Mouse (Mus musculus) testis, postnatal 10 days (tissue): Measurements from ENCODE around the gene Rnf183.
"Not testable (repeated sequence)": the region's sequence is repeated elsewhere in the genome, so short reads cannot be mapped to it uniquely, and the experiment has no call there.

Source experiments
- DNase-seq: peaks from one replicate; pipeline ENCODE4 v3.0.0; 2021; ENCODE audit warnings: low spot score

Gene Rnf183

GRCm38 (mm10) chr4:62435081-62435480, at the start of gene Rnf183:
TSS of gene Rnf183 (minus strand) at chr4:62435252.
- no peak for DNase-seq

- no peak for DNase-seq
Observed at GRCm38 (mm10) chr4:62480709-62481605, 45.9 kb upstream of the Rnf183 start.

- peak; percentile 70 for DNase-seq
Observed at GRCm38 (mm10) chr4:62479937-62480708, 45.1 kb upstream of the Rnf183 start, which contains the start of gene Bspry. TSS of gene Bspry (plus strand) at chr4:62480053.

GRCm38 (mm10) chr4:62479593-62479936, 44.5 kb upstream of the Rnf183 start:
- DNase-seq, result not testable (repeated sequence)

- DNase-seq, result no peak
Observed at GRCm38 (mm10) chr4:62477542-62478244, 42.6 kb upstream of the Rnf183 start.

- DNase-seq, result no peak
Observed at GRCm38 (mm10) chr4:62475793-62476192, 40.7 kb upstream of the Rnf183 start.

GRCm38 (mm10) chr4:62475131-62475530, 40.1 kb upstream of the Rnf183 start:
- DNase-seq, result no peak

GRCm38 (mm10) chr4:62472071-62472470, 37.0 kb upstream of the Rnf183 start:
- DNase-seq, result no peak

GRCm38 (mm10) chr4:62470598-62471051, 35.6 kb upstream of the Rnf183 start, which contains the start of gene Wdr31:
TSS of gene Wdr31 (minus strand) at chr4:62470896.
- DNase-seq, result peak; percentile 91

GRCm38 (mm10) chr4:62468158-62468557, 33.1 kb upstream of the Rnf183 start:
- DNase-seq, result no peak

GRCm38 (mm10) chr4:62463124-62463523, 28.1 kb upstream of the Rnf183 start:
- DNase-seq, result no peak

- no peak for DNase-seq
Observed at GRCm38 (mm10) chr4:62460348-62460747, 25.3 kb upstream of the Rnf183 start.

GRCm38 (mm10) chr4:62459081-62459480, 24.0 kb upstream of the Rnf183 start:
- no peak for DNase-seq

- DNase-seq, result peak; percentile 68
Observed at GRCm38 (mm10) chr4:62454995-62455394, 19.9 kb upstream of the Rnf183 start.

GRCm38 (mm10) chr4:62440986-62441385, 5.9 kb upstream of the Rnf183 start:
- no peak for DNase-seq

GRCm38 (mm10) chr4:62440544-62440943, 5.5 kb upstream of the Rnf183 start:
- DNase-seq, result no peak

GRCm38 (mm10) chr4:62439793-62440192, 4.7 kb upstream of the Rnf183 start:
- DNase-seq, result no peak

- no peak for DNase-seq
Observed at GRCm38 (mm10) chr4:62437871-62438270, 2.8 kb upstream of the Rnf183 start.

GRCm38 (mm10) chr4:62437256-62437778, 2.3 kb upstream of the Rnf183 start:
- no peak for DNase-seq

GRCm38 (mm10) chr4:62433939-62434870, 847 bp downstream of the Rnf183 start:
- no peak for DNase-seq

- DNase-seq, result no peak
Observed at GRCm38 (mm10) chr4:62431522-62431921, 3.5 kb downstream of the Rnf183 start.
